Mouse (Mus musculus) regulatory T cell (primary cell): ENCODE data around the gene Car3.

Experiments
- in situ Hi-C: fragments of 300-600 bp; cut with MboI, MseI; formaldehyde crosslinking; loops from one replicate; pipeline ENCODE4 v1.15.1; 2025; ENCODE audit warnings: high pct_unique_total_duplicates

Gene Car3

DNA sequence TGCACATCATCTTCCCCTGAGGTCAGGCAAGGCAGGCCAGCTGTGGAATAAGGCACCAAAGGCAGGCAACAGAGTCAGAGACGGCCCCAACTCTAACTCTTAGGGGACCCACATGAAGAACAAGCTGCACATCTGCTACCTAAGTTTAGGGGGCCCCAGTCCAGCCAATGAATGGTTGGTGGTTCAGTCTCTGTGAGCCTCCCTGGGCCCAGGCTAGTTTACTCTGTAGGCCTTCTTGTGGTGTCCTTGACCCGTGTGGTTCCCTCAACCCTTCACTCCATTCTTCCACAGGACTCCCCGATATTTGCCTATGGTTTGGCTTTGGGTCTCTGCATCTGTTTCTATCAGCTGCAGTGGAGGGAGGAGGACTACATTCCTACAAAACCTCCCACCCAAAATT is 40.1 kb downstream of the Car3 start:
- in situ Hi-C loops: loop anchor here (10.0 kb wide), 1 partner anchor 71 kb away; no protein-coding TSS in a partner anchor

DNA sequence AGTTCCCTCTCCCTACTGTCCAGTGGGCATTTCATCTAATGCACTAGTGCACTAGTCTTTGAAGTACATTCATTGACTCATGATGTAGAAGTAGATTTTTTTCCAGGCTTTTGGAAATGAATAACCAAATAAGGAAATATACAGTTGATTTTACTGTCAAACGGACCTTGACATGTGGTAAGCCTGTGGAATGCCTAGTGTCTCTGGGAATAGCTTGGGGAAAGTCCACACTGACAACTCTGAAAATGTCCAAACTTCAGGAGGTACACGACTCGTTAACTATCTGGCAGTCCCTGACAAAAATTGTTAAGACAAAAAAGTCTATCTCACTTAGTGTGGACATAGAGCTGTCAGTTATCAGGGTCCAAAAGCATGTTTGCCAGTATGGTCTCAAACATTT is 40.9 kb downstream of the Car3 start:
- in situ Hi-C loops: loop anchor here (10.0 kb wide), 1 partner anchor 71 kb away; no protein-coding TSS in a partner anchor

DNA sequence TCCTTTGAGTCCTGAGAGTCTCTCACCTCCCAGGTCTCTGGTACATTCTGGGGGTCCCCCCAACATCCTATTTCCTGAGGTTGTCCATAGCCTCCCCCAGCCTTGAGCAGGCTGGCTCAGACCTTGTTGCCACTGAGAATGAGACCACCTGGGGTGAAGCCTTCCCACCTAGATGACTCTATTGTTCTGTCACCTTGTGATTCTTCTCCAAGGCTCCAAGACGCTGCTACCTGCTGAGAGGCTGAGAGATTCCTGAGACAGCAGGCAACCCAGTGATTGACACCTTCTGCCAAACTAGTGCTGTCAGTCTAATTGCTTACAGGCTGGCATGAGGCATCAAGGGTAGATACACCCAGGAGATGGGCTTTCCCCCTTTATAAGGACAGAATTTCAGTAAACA is 44.0 kb downstream of the Car3 start:
- in situ Hi-C loops: loop anchor here (10.0 kb wide), 1 partner anchor 68 kb away; no protein-coding TSS in a partner anchor

DNA sequence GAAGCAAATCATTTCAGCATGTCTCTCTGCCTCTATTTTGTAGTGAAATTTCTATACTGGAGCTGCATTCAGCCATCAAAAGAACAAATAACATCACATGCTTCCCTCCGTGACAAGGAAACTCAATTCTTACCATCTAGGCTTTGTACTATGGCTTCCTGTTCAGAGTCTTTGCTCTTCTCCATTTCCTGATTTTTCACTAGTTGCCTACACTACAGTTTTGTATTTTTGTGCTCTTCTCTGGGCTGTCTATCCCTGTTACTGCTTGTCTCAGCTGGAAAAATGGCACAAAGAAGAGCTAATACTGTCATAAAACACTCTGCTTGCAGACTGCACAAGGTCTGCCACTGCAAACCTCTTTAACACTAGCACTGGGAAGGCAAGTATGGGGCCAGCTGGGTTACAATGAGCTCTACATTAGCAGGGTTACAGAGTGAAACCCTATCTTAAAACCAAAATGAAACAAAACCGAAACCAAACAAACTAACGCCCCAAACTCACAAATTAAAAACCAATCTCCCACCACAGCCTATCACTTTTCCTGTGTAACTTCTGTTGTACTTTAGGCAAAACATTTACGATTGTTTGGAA is 48.8 kb downstream of the Car3 start:
- in situ Hi-C loops: no loop called here

DNA sequence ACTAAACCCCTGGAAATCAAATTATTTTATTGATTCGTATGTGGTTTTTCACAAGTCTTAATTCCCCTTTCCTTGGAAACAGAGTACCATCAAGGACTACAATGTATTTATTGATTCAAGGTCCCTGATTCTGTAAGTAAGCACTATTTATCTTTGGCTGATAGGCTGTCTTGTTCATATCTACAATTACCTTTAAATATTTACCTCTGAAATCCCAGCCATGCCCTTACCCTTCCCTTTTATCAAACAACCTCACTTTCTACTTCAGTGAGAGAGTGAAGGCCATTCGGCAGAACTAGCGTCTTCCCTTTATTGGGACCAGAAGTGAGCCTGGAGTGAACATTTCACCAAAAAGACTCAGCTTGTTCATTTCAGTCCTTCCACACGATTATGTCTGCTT is 50.5 kb downstream of the Car3 start:
- in situ Hi-C loops: no loop called here

DNA sequence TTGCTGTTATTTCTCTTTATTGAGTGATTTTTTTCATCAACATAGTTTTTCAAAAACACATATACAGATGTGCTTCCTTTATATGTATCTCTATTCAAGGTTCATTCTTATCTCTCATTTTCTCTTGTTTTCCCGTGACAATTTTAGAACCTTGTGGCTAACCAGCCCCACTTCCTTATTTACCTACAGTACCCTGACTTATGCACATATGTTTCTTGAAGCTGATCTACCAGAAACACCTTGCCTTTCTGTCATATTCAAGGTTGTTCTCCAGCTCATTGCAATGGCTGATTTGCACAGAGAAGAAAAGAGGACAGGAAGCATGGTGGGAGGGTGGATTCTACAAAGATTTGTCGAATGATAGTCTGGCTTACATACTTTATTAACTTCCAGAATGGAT is 52.0 kb downstream of the Car3 start:
- in situ Hi-C loops: no loop called here

DNA sequence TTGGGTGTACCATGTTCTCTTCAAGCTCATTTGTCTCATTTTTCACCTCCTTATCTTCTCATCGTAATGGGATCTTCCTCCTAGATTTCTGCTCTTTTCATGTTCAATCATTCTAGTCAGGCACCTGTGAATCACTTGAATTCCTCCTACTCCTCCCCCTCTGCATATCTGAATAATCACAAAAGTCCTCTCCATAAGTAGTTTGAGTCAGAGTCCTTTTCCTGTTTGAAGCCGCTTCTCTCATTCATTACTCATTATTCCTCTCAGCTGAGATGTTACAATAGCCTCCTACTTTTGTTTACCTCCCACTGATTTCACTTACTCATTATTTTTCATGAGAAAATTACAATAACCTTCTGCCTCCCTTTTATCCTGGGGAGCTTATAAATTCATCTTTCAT is 53.9 kb downstream of the Car3 start:
- in situ Hi-C loops: no loop called here
